Mouse (Mus musculus) layer of hippocampus, adult 9-10 months (tissue): Measurements from ENCODE around the gene Edc3.

ENCODE experiments used
- DNase-seq: peaks from one replicate; pipeline ENCODE4 v3.0.0; 2022; ENCODE audit warnings: low spot score

The Edc3 gene

DNA sequence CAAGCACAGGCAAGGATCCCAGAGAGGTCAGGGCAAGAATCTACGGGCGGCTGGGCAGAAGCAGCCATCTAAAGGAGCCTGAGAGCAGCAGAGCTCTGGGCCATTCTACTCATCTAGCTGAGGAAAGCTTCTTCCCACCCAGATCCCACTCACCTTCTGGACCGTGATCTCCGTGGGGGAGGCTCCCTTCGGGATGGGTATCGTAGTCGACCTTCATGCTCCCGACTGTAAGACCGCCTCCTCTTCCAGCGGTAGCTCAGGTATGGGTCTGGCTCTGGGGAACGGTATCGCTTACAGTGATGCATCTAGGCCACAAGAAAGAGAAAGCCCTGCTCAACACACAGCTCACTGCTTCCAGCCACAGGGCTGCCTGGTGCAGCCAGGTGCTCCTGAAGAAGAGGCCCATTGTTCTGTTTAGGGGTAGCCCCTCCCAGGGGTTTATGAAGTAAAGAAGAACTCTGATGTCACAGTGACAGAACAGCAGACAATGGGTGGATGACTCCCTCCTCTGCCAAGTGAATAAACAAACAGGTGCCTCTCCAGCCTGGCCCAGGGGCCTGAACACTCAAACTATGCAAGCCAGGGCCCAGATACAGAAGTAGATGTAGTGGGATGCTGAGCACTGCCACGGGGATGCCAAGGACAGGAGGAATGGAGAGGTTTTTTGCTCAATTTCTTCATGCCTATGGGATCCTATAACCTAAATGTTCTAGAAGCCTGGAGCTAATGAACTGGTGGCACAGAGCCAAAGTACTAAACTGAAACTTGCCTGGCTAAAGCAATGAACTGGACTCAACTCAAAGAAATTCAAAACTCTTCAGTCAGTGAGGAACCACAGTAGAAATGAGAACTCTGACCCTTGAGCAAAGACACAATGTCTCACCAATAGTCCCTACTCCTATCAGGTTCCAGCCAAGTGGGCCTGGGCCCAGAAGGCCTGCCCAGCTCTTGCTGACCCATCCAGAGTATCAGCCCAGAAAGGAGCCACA, 53.5 kb downstream of the Edc3 start:
- no peak for DNase-seq

- DNase-seq: no peak
These were observed 54.2 kb downstream of the Edc3 start for GRCm38 (mm10) chr9:57762563-57762991.

GRCm38 (mm10) chr9:57764147-57764973, 56.0 kb downstream of the Edc3 start:
- DNase-seq: no peak

DNA sequence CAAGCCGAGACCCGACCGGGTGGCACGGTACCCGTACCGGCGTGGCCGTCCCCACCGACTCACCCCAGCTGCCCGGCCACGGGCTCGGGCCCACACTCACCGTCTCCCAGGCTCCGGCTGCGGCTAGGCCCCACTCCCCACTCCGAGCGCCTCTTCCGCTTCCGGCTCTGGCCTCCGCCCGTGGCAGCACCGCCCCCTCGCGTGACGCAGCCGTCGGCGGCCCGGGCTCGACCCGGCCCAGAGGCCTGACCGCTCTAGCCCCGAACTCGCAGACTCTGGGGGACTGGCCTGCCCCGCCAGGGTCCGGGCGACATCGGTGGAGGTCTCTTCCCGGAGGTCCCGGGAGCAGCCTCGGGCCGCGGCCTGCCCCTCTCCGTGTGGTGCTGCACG, 56.6 kb downstream of the Edc3 start:
- no peak for DNase-seq

- DNase-seq: no peak
These were observed 57.3 kb downstream of the Edc3 start, which contains the start of gene Clk3 for GRCm38 (mm10) chr9:57765364-57766351. TSS of gene Clk3 (minus strand) at chr9:57765860.

- DNase-seq: no peak
These were observed 58.1 kb downstream of the Edc3 start for GRCm38 (mm10) chr9:57766431-57766830.

- DNase-seq: no peak
These were observed 58.9 kb downstream of the Edc3 start for GRCm38 (mm10) chr9:57767231-57767630.

- DNase-seq: no peak
These were observed 61.3 kb downstream of the Edc3 start for GRCm38 (mm10) chr9:57769539-57770069.

DNA sequence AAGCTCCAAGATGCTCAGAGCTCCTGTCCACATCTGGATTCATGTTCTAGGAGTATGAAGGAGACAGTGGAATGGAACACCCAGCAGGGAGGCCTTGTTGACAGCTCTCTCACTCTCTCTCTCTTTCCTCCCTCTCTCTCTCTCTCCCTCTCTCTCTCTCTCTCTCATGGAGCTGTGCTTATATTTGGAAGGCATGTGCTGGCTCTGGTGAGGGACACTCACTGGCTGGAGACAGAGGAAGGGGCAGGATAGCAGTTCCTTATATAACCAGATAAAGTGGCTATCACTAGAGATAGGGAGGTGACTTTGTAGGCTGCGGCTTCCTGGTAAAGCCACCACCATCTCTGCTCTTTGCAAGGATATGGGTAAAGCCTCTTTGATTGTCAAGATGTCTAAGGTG, 61.9 kb downstream of the Edc3 start:
- DNase-seq: no peak

DNA sequence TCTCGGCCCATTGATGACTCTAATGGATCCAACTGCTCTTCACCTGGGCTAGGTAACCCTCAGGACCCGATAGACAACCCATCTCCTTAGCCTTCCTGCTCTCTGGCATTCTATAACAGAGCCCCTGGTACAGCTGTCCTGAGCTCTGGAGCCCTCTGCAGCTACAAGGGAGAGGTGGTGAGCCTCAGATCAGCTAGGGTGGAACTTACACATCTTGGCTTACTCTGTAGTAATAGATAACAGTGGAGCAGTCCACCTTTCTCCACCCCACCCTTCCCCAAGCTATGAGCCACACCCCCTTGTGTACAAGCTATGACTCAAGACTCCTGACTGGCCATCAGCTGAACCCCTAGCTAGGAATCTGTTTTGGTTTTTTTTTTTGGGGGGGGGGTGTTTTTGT, 62.5 kb downstream of the Edc3 start:
- DNase-seq: no peak

DNA sequence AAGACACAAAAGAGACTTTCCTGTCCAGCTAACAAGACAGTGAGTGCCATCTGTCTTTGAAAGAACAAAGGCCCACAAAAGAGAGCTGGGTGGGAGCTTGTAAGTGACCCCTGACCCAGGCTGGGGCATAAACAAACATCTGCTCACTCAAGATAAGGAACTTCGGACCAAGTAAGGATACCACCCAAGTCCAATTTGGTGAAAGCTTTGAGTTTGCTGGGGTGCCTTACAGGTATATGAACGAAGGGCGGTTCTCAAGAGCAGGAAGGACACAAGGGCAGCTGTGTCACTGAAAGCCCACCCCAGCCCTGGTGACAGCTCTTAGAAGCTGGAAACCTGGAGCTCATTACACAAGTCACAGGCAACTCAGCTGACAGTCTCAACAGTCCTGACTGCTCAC, 65.4 kb downstream of the Edc3 start:
- no peak for DNase-seq

DNA sequence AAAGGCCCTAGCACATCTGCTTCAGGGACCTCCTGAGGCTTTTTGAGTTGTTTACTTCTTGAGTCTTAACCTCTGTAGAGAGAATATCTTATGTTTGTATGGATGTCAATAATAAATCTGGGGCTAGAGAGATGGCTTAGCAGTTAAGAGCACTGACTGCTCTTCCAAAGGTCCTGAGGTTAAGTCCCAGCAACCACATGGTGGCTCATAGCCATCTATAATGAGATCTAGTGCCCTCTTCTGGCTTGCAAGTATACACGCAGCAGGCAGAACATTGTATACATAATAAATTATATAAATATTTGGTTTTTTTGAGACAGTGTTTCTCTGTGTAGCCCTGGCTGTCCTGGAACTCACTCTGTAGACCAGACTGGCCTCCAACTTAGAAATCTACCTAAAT, 65.8 kb downstream of the Edc3 start:
- DNase-seq: no peak

DNA sequence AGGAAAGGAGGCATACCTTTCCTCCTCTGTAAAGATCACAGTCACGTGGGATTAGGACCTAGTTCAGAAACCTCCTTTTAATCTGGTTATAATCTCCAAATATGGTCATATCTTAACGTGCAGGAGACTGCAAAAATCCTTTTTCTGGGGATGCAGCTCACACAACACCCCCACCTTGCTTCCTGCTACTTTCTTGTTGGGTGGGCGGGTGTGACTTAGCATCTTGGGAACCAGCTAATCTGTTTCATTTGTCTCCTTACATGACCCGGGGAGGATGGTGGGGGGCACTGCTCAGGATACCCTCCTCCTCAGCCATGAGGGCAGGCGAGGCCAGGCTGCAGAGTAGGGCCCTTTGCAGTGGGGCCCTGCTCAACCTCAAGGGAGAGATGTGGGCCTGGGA, 66.7 kb downstream of the Edc3 start:
- no peak for DNase-seq

DNA sequence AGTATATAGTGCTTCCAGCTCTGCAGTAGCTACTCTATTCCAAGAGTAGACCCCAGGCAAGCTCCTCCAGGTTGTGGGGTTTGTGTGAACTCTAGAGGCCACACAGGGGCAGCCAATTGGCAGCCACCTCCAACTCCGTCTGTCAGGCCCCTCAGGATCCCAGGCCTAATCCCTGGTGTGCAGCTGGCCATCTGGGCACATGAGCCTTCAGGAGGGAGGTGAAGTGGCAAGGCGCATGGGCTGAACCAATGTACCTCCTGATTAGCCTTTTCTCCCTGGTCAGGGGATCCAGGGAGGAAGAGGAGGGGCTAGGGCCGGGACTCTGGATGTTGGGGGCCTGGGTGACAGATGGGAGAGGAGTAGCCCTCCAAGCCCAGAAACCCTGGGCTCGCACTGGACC, 67.4 kb downstream of the Edc3 start:
- no peak for DNase-seq

DNA sequence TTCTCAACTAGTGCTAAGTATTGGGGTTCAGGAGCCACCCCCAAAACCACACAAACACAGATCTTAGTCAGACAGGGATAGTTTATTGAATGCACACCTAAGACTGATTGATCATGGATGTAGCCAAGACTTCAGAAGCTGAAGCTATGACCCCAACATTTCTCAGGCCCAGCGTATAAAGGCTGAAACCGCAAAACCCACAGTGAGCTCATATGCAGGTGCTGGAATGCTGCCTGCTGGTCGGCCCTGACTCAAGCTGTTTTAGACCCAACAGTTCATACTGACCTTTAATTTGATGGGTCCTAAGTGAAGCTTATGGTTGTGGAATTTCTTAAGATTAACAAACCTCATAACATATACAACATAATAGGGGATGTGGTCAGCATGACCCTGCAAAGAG, 74.3 kb downstream of the Edc3 start:
- no peak for DNase-seq

- no peak for DNase-seq
These were observed 81.4 kb downstream of the Edc3 start for GRCm38 (mm10) chr9:57789733-57790132.

DNA sequence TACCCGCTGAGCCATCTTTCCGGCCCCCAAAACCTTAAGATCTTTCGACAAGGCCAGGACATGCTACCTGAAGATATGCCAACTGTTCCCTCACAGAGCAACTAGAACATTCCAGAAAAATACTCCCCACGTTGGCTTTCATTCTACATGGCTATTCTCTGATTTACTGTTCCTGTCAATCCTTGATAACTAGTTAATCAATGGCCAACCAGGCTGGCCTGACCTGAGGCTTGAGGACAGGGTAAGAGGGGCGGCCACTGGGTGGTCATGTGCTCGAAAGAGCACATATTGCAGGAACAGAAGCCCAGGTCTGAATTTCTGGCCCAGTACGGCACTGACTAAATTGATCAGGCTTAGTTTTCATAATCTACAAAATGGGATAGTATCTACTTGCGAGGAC, 89.1 kb downstream of the Edc3 start:
- no peak for DNase-seq

GRCm38 (mm10) chr9:57798725-57799253, 90.4 kb downstream of the Edc3 start:
- DNase-seq: no peak

- DNase-seq: no peak
These were observed 92.1 kb downstream of the Edc3 start for GRCm38 (mm10) chr9:57800325-57800975.
